Mouse (Mus musculus): ENCODE measurements around the gene Glg1. TPM values are rescaled to one million over a fixed set of nuclear protein-coding genes. Genes with fewer than 3 reads are reported as not detected.
A peak's percentile ranks its signal among the peaks of the same experiment; 100 is the strongest.

Gene Glg1
- polyA plus RNA-seq, 1 experiment from 2014 or later, result 70.8 TPM

DNA sequence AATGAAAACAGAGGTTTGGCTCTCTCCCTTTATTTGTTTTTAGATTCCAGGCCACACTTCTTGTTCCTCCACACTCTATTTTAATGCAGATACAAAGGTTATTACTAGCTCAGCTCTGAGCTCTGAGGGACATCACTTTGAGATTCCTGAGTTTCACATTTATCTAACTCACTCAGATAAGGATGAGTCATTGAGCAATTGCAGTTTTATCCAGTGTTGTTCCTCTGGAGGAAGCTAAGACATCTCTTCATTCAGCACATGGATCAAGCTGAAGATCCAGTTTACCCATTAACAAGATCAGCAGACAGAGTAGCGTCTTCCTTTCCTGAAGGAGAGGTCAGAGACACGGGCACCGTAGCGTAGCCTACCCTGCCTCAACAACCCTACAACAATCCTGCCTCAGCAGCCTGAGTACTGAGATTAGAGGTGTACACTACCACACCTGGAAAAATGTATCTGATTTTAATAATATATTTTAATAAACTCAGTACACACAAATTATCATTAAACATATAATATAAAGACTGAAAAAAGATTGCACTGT is 12.7 kb downstream of the Glg1 start:
- WGBS, result 86% methylated on average over 4 of the region's 4 CpGs
- Histone ChIP-seq H3K36me3 (no peaks in the 10 kb centered on the region), H3K9ac (replicated peaks) (no peak overlapping the region), H3K4me2 (replicated peaks) (no peak overlapping the region), H3K27me3 (no peaks in the 10 kb centered on the region), H3K27ac (replicated peaks) (no peak overlapping the region), H3K4me1 (no peaks in the 10 kb centered on the region), H3K9me3 (no peaks in the 10 kb centered on the region), H3K4me3 (no peak overlapping the region)
- ATAC-seq (replicated peaks), result no peak

DNA sequence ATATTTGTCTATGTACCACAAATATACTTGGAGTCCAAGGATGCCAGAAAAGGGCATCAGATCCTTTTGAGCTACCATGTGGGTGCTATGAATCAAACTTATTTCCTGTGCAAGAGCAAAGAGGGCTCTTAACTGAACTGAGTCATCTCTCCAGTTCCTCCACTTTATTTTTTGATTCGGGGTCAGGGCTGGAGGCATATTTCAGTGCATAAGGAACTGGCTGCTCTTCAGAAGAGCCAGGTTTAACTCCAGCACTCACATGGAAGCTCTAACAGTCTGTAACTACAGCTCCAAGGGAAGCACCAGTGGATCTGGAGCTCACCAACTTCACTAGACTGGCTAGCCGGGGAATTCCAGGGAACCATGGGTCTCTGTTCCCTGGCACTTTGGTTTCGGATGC is 21.7 kb downstream of the Glg1 start:
- H3K27me3 ChIP-seq, result no peaks in the 10 kb centered on the region
- no peak overlapping the region for H3K9ac ChIP-seq (replicated peaks)
- no peaks in the 10 kb centered on the region for H3K36me3 ChIP-seq
- no peaks in the 10 kb centered on the region for H3K9me3 ChIP-seq
- H3K4me2 ChIP-seq (replicated peaks), result no peak overlapping the region
- WGBS, result 69% methylated on average over 3 of the region's 3 CpGs
- ATAC-seq (replicated peaks), result no peak
- no peaks in the 10 kb centered on the region for H3K4me1 ChIP-seq
- H3K27ac ChIP-seq (replicated peaks), result no peak overlapping the region
- no peak overlapping the region for H3K4me3 ChIP-seq

DNA sequence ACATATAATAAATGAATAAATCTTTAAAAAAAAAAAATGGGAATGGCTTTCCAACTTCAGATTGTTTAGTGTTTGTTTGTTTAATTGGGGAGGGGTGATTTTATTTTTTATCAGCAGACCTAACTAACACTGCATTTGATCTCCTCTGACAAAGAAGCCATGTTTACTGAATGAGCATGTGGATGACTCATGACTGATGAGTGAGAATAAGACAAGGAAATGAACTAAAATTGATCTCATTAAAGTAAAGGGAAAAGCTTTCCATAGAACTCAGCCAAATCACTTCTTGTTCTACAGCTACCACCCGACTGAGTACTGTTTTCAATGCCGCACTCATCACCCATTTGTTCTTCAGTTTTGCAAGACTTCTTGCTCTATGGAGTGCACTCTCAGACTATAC is 25.3 kb downstream of the Glg1 start:
- Histone ChIP-seq H3K9ac (replicated peaks) (no peak overlapping the region), H3K4me3 (no peak overlapping the region), H3K36me3 (no peaks in the 10 kb centered on the region), H3K4me1 (no peaks in the 10 kb centered on the region), H3K27ac (replicated peaks) (no peak overlapping the region), H3K9me3 (no peaks in the 10 kb centered on the region), H3K27me3 (no peaks in the 10 kb centered on the region), H3K4me2 (replicated peaks) (no peak overlapping the region)
- WGBS, result 82% methylated on average over 2 of the region's 2 CpGs
- no peak for ATAC-seq (replicated peaks)

DNA sequence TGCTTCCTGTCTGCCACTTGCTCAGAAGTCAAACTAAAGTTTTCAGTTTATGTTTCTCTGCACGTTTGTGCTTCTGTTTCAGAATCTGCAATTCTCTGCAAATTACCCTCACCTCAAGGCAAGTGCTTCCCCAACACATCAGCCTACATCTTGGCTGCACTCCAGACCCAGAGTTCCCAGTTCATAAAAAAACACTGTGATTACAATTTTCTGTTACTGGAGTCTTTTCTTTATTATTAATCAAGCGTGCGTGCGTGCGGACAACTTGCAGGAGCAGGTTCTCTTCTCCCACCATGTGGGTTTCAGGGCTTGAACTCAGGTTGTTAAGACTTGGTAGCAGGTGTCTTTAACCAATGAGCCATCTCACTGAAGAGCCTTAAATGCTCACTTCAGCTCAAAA is 34.9 kb downstream of the Glg1 start:
- H3K27me3 ChIP-seq, result no peaks in the 10 kb centered on the region
- WGBS, result 29% methylated on average over 5 of the region's 5 CpGs

DNA sequence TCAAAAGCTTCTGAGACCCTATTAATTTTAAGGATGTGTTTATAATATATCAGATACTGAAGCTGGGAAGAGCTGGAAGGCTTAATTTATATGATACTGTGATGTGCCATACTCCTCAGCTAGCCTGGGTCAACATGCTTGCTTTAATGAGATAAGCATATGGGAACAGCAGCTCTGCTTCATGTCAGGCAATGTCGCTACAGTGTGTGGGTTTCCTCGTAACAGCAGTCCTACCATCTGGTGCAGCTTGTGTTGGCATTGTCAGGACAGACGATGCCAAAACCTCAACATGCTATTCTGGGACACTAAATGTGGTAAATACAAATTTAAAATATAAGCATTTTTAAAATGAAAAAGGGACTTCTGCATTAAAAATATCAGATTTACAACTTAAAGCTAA is 40.9 kb downstream of the Glg1 start:
- Histone ChIP-seq H3K9me3 (no peaks in the 10 kb centered on the region), H3K27ac (replicated peaks) (peak overlapping the region; percentile 63), H3K36me3 (no peaks in the 10 kb centered on the region), H3K27me3 (no peaks in the 10 kb centered on the region), H3K9ac (replicated peaks) (no peak overlapping the region), H3K4me1 (peaks cover 14% of the 10 kb centered on the region), H3K4me2 (replicated peaks) (no peak overlapping the region), H3K4me3 (no peak overlapping the region)
- ATAC-seq (replicated peaks), result peak; percentile 92
- WGBS, result 46% methylated on average over 3 of the region's 3 CpGs

More for the DNA sequence above, 34.9 kb downstream of the Glg1 start:
- H3K27ac ChIP-seq (replicated peaks), result no peak overlapping the region
- no peak overlapping the region for H3K4me3 ChIP-seq
- H3K9me3 ChIP-seq, result no peaks in the 10 kb centered on the region
- H3K9ac ChIP-seq (replicated peaks), result no peak overlapping the region
- peaks cover 9% of the 10 kb centered on the region for H3K4me1 ChIP-seq
- H3K36me3 ChIP-seq, result no peaks in the 10 kb centered on the region
- no peak for ATAC-seq (replicated peaks)
- no peak overlapping the region for H3K4me2 ChIP-seq (replicated peaks)

DNA sequence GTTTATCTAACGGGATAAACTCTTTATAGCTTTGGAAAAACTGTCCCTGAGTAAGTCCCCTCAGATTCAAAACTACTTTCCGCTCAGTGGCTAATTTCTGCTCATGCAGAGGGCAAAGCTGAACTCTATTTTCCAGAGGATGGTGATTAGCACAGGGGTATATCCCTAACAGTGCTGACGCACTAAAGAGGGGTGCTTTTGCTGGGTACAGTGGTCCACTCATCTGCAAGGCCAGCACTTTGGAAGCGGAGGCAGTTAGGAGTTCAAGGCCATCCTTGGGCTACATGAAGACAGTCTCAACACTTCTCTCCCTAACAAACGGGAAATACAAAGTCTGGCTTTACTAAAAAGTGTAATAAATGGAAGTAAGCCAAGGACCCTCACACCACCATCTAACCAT is 45.6 kb downstream of the Glg1 start:
- Histone ChIP-seq H3K4me3 (no peak overlapping the region), H3K4me2 (replicated peaks) (no peak overlapping the region), H3K27me3 (no peaks in the 10 kb centered on the region), H3K27ac (replicated peaks) (no peak overlapping the region), H3K9ac (replicated peaks) (no peak overlapping the region), H3K36me3 (no peaks in the 10 kb centered on the region), H3K9me3 (no peaks in the 10 kb centered on the region), H3K4me1 (peaks cover 6% of the 10 kb centered on the region; the same call in 1 of the 2 replicates)
- ATAC-seq (replicated peaks), result no peak
- WGBS, result 89% methylated on average over 5 of the region's 5 CpGs

DNA sequence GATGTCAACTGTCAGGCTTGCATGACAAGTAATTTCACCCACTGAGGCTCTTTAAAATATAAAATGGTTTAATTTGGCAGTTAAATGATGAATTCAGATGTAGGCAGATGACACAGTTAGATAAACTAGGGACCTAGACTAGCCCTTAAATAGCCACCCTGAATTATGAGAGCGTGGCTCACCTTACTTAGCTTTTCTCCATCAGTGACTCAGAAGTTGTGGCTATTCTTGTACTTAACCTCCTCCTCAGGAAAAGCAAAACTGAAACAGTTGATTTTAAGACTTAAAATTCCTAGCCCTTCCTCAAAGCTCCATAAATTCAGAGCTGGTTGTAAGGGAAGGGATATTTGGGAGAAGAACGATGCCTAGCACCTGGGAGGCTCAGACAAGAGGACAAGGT is 47.8 kb downstream of the Glg1 start:
- no peak for ATAC-seq (replicated peaks)
- no peak overlapping the region for H3K9ac ChIP-seq (replicated peaks)
- H3K27me3 ChIP-seq, result no peaks in the 10 kb centered on the region
- no peaks in the 10 kb centered on the region for H3K9me3 ChIP-seq
- WGBS, result 95% methylated on average over 2 of the region's 2 CpGs
- no peaks in the 10 kb centered on the region for H3K36me3 ChIP-seq
- H3K4me1 ChIP-seq, result no peaks in the 10 kb centered on the region
- H3K27ac ChIP-seq (replicated peaks), result no peak overlapping the region
- no peak overlapping the region for H3K4me2 ChIP-seq (replicated peaks)
- no peak overlapping the region for H3K4me3 ChIP-seq

DNA sequence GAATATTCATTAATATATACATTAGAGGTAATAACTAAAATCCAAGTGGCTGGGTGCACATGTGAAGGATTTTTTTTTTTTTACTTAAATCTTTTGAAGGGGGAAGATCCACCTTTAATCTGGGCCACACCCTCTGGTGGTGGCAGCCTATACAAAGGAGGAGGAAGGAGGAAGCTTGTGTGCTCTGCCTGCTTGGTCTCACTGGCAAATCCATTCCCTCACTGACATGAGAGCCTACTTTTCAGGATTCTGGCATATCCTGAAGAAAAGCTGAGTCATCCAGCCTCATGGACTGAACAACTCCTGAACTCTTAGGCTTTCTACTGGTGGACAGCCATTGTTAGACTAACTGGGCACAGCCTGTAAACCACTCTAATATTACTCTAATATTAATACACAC is 49.1 kb downstream of the Glg1 start:
- ATAC-seq (replicated peaks), result no peak

DNA sequence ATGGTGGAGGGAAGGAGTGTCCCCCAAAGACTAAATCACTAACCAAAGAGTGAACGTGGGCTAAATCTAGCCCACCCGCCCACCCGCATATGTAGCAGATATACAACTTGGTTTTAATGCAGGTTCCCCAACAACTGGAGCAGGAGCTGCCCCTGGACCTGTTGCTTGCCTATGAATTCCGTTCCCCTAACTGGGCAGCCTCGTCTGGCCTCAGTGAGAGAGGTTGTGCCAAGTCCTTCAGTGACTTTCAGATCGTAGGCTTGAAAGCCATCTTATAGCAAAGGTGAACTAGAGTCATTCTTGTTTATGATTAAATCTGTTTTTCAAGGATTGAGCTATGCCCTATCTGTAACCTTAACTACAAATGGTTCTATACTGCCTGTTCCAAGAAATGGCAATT is 52.7 kb downstream of the Glg1 start:
- Histone ChIP-seq H3K4me1 (no peaks in the 10 kb centered on the region), H3K4me3 (no peak overlapping the region), H3K27me3 (no peaks in the 10 kb centered on the region), H3K9ac (replicated peaks) (no peak overlapping the region), H3K36me3 (no peaks in the 10 kb centered on the region), H3K27ac (replicated peaks) (no peak overlapping the region), H3K9me3 (no peaks in the 10 kb centered on the region), H3K4me2 (replicated peaks) (no peak overlapping the region)
- no peak for ATAC-seq (replicated peaks)
- 88% methylated on average over 6 of the region's 6 CpGs for WGBS

More for the DNA sequence above, 49.1 kb downstream of the Glg1 start:
- Histone ChIP-seq H3K36me3 (no peaks in the 10 kb centered on the region), H3K4me2 (replicated peaks) (no peak overlapping the region), H3K4me1 (no peaks in the 10 kb centered on the region), H3K9ac (replicated peaks) (no peak overlapping the region), H3K27ac (replicated peaks) (no peak overlapping the region), H3K27me3 (no peaks in the 10 kb centered on the region), H3K9me3 (no peaks in the 10 kb centered on the region), H3K4me3 (no peak overlapping the region)

DNA sequence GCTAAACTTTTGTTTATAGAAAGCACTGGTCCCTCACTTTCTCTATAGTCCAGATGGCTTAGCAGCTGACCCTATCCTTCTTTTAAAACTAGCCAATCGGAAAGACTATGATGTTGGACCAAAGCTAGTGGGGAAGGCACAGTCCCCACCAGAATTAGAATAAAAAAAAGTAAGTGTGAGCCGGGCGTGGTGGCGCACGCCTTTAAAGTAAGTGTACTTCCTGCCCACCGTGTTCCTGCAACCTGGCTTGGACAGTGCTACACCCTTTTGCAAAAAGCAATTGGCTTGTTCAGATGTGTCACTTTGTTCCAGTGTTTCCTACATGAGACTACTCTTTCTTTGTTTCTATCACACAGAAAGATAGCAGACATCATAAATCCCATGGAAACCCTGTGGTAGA is 54.0 kb downstream of the Glg1 start:
- Histone ChIP-seq H3K4me2 (replicated peaks) (no peak overlapping the region), H3K9ac (replicated peaks) (no peak overlapping the region), H3K4me3 (no peak overlapping the region), H3K27me3 (no peaks in the 10 kb centered on the region), H3K9me3 (no peaks in the 10 kb centered on the region), H3K27ac (replicated peaks) (no peak overlapping the region), H3K4me1 (0 out of 2 replicates have a peak, but pooled peaks cover 3% of the 10 kb centered on the region), H3K36me3 (no peaks in the 10 kb centered on the region)
- 91% methylated on average over 6 of the region's 6 CpGs for WGBS
- ATAC-seq (replicated peaks), result no peak

DNA sequence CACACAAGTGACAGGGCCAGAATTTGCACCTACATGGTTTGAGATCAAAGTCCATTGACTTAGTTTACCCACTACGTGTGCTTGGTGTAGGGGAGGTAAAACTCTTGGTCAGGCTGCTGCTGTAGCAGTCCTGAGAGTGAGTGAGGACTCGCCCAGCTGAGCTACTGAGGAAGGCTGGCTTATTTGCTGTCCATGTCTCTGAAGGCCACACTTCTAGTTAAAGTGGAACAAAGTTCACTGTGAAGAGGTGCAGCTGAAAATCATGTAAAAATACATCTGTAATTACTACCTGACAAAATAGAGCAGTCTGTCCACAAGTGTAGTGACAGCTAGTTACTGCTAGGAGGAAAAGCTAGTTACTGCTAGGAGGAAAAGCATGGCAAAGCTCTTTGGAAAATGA is 55.7 kb downstream of the Glg1 start:
- no peak overlapping the region for H3K27ac ChIP-seq (replicated peaks)
- ATAC-seq (replicated peaks), result no peak
- WGBS, result 93% methylated on average over 2 of the region's 2 CpGs
- no peaks in the 10 kb centered on the region for H3K27me3 ChIP-seq
- no peaks in the 10 kb centered on the region for H3K36me3 ChIP-seq
- no peaks in the 10 kb centered on the region for H3K9me3 ChIP-seq
- H3K4me3 ChIP-seq, result no peak overlapping the region
- H3K9ac ChIP-seq (replicated peaks), result no peak overlapping the region
- H3K4me2 ChIP-seq (replicated peaks), result no peak overlapping the region
- H3K4me1 ChIP-seq, result 0 out of 2 replicates have a peak, but pooled peaks cover 3% of the 10 kb centered on the region

DNA sequence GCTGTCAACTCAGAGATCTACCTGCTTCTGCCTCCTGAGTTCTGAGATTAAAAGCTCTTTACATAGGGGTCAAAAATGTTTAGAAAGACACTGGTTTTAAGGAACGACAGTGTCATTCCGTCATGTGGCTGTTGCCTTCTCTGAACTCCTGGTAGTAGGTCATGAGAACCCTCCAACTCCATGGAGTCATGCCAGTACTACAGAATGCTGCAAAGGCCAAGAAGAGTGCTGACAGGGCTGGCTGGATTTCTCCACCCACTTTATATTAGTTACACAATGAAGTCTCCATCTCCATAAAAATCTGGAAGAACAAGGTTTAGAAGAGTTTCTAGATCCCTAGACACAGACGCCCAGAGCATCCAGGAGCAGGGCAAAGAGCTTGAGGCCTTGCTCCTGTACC is 61.0 kb downstream of the Glg1 start:
- ATAC-seq (replicated peaks), result no peak
- H3K27me3 ChIP-seq, result no peaks in the 10 kb centered on the region
- H3K4me2 ChIP-seq (replicated peaks), result no peak overlapping the region
- no peak overlapping the region for H3K4me3 ChIP-seq
- H3K9ac ChIP-seq (replicated peaks), result no peak overlapping the region
- H3K4me1 ChIP-seq, result 0 out of 2 replicates have a peak, but pooled peaks cover 3% of the 10 kb centered on the region
- H3K27ac ChIP-seq (replicated peaks), result no peak overlapping the region
- H3K36me3 ChIP-seq, result peaks cover 42% of the 10 kb centered on the region
- WGBS, result 97% methylated on average over 3 of the region's 3 CpGs
- no peaks in the 10 kb centered on the region for H3K9me3 ChIP-seq

DNA sequence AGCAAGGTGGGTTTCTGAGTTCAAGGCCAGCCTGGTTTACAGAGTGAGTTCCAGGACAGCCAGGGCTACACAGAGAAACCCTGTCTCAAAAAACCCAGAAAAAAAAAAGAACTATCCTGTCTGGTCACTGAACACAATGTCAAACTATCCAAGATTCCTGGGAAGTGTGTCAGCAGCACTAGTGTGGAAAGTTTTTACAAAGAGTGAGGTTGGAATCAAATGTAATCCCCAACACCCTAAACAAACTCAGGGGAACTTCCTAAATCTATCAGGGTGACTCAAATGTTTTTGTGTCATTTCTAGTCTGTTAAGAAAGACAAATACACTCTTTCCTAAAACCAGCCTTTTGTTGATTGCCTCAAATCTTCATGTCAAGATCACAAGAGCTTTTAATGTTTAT is 62.8 kb downstream of the Glg1 start:
- peaks cover 54% of the 10 kb centered on the region for H3K36me3 ChIP-seq
- 0 out of 2 replicates have a peak, but pooled peaks cover 3% of the 10 kb centered on the region for H3K4me1 ChIP-seq
- H3K9me3 ChIP-seq, result no peaks in the 10 kb centered on the region
- no peaks in the 10 kb centered on the region for H3K27me3 ChIP-seq
- no peak overlapping the region for H3K4me2 ChIP-seq (replicated peaks)
- no peak for ATAC-seq (replicated peaks)
- no peak overlapping the region for H3K4me3 ChIP-seq
- no peak overlapping the region for H3K9ac ChIP-seq (replicated peaks)
- no peak overlapping the region for H3K27ac ChIP-seq (replicated peaks)
